Mouse (Mus musculus): ENCODE data around the gene Chuk. TPM values are rescaled to one million over a fixed set of nuclear protein-coding genes. Genes with fewer than 3 reads are reported as not detected.

Gene Chuk
- polyA plus RNA-seq, 1 experiment, result 70.0 TPM

- Histone ChIP-seq H3K9me3 (replicated peaks; ENCODE audit: control insufficient read depth, insufficient read depth, low read length, poor library complexity, severe bottlenecking) (no peaks in the 10 kb centered on the region), H3K27me3 (ENCODE audit: control insufficient read depth, insufficient read depth, low read length, poor library complexity, severe bottlenecking) (no peaks in the 10 kb centered on the region), H3K36me3 (ENCODE audit: control insufficient read depth, insufficient read depth, low read length, poor library complexity, severe bottlenecking) (peaks cover 16% of the 10 kb centered on the region), H3K4me3 (ENCODE audit: low read depth, low read length) (no peak overlapping the region), H3K4me1 (ENCODE audit: control insufficient read depth, insufficient read depth, low read length) (no peaks in the 10 kb centered on the region), H3K27ac (ENCODE audit: insufficient read depth, low read length) (no peak overlapping the region), H3K9ac (ENCODE audit: low read depth, poor library complexity, severe bottlenecking) (no peak overlapping the region)
- TF ChIP-seq EP300 (IDR thresholded peaks at IDR 0.05; ENCODE audit: insufficient read depth, low read depth, low read length), result no peak
- TF ChIP-seq CTCF (IDR thresholded peaks at IDR 0.05; ENCODE audit: low read depth, low read length), result peak; percentile 46
- TF ChIP-seq POLR2A (IDR thresholded peaks at IDR 0.05; ENCODE audit: insufficient read depth, low read length), result no peak
These were observed 4.4 kb upstream of the Chuk start for GRCm38 (mm10) chr19:44111706-44112105.

GRCm38 (mm10) chr19:44110356-44110755 lies 3.1 kb upstream of the Chuk start:
- Histone ChIP-seq H3K9me3 (replicated peaks; ENCODE audit: control insufficient read depth, insufficient read depth, low read length, poor library complexity, severe bottlenecking) (no peaks in the 10 kb centered on the region), H3K4me1 (ENCODE audit: control insufficient read depth, insufficient read depth, low read length) (no peaks in the 10 kb centered on the region), H3K4me3 (ENCODE audit: low read depth, low read length) (no peak overlapping the region), H3K27ac (ENCODE audit: insufficient read depth, low read length) (no peak overlapping the region), H3K27me3 (ENCODE audit: control insufficient read depth, insufficient read depth, low read length, poor library complexity, severe bottlenecking) (no peaks in the 10 kb centered on the region), H3K9ac (ENCODE audit: low read depth, poor library complexity, severe bottlenecking) (no peak overlapping the region), H3K36me3 (ENCODE audit: control insufficient read depth, insufficient read depth, low read length, poor library complexity, severe bottlenecking) (peaks cover 16% of the 10 kb centered on the region)
- TF ChIP-seq EP300 (IDR thresholded peaks at IDR 0.05; ENCODE audit: insufficient read depth, low read depth, low read length) (no peak), CTCF (IDR thresholded peaks at IDR 0.05; ENCODE audit: low read depth, low read length) (no peak), POLR2A (IDR thresholded peaks at IDR 0.05; ENCODE audit: insufficient read depth, low read length) (no peak)

- H3K36me3 ChIP-seq (ENCODE audit: control insufficient read depth, insufficient read depth, low read length, poor library complexity, severe bottlenecking), result peaks cover 14% of the 10 kb centered on the region
- no peak overlapping the region for H3K9ac ChIP-seq (ENCODE audit: low read depth, poor library complexity, severe bottlenecking)
- H3K27ac ChIP-seq (ENCODE audit: insufficient read depth, low read length), result no peak overlapping the region
- H3K4me1 ChIP-seq (ENCODE audit: control insufficient read depth, insufficient read depth, low read length), result no peaks in the 10 kb centered on the region
- no peaks in the 10 kb centered on the region for H3K9me3 ChIP-seq (replicated peaks; ENCODE audit: control insufficient read depth, insufficient read depth, low read length, poor library complexity, severe bottlenecking)
- no peak overlapping the region for H3K4me3 ChIP-seq (ENCODE audit: low read depth, low read length)
- H3K27me3 ChIP-seq (ENCODE audit: control insufficient read depth, insufficient read depth, low read length, poor library complexity, severe bottlenecking), result no peaks in the 10 kb centered on the region
- TF ChIP-seq POLR2A (IDR thresholded peaks at IDR 0.05; ENCODE audit: insufficient read depth, low read length), result no peak
- no peak for TF ChIP-seq EP300 (IDR thresholded peaks at IDR 0.05; ENCODE audit: insufficient read depth, low read depth, low read length)
- no peak for TF ChIP-seq CTCF (IDR thresholded peaks at IDR 0.05; ENCODE audit: low read depth, low read length)
These were observed 1.7 kb upstream of the Chuk start for GRCm38 (mm10) chr19:44108996-44109395.

GRCm38 (mm10) chr19:44107661-44108521 lies 611 bp upstream of the Chuk start:
- Histone ChIP-seq H3K27ac (ENCODE audit: insufficient read depth, low read length) (peak overlapping the region; percentile 78), H3K27me3 (ENCODE audit: control insufficient read depth, insufficient read depth, low read length, poor library complexity, severe bottlenecking) (no peaks in the 10 kb centered on the region), H3K9ac (ENCODE audit: low read depth, poor library complexity, severe bottlenecking) (peak overlapping the region; percentile 80), H3K36me3 (ENCODE audit: control insufficient read depth, insufficient read depth, low read length, poor library complexity, severe bottlenecking) (peaks cover 8% of the 10 kb centered on the region), H3K9me3 (replicated peaks; ENCODE audit: control insufficient read depth, insufficient read depth, low read length, poor library complexity, severe bottlenecking) (no peaks in the 10 kb centered on the region), H3K4me1 (ENCODE audit: control insufficient read depth, insufficient read depth, low read length) (no peaks in the 10 kb centered on the region), H3K4me3 (ENCODE audit: low read depth, low read length) (peak overlapping the region; percentile 88)
- TF ChIP-seq EP300 (IDR thresholded peaks at IDR 0.05; ENCODE audit: insufficient read depth, low read depth, low read length) (no peak), CTCF (IDR thresholded peaks at IDR 0.05; ENCODE audit: low read depth, low read length) (no peak), POLR2A (IDR thresholded peaks at IDR 0.05; ENCODE audit: insufficient read depth, low read length) (no peak)

GRCm38 (mm10) chr19:44104393-44104792 lies 2.9 kb downstream of the Chuk start:
- TF ChIP-seq POLR2A (IDR thresholded peaks at IDR 0.05; ENCODE audit: insufficient read depth, low read length) (no peak), CTCF (IDR thresholded peaks at IDR 0.05; ENCODE audit: low read depth, low read length) (no peak), EP300 (IDR thresholded peaks at IDR 0.05; ENCODE audit: insufficient read depth, low read depth, low read length) (no peak)
- Histone ChIP-seq H3K4me1 (ENCODE audit: control insufficient read depth, insufficient read depth, low read length) (no peaks in the 10 kb centered on the region), H3K4me3 (ENCODE audit: low read depth, low read length) (no peak overlapping the region), H3K9ac (ENCODE audit: low read depth, poor library complexity, severe bottlenecking) (no peak overlapping the region), H3K36me3 (ENCODE audit: control insufficient read depth, insufficient read depth, low read length, poor library complexity, severe bottlenecking) (peaks cover 8% of the 10 kb centered on the region), H3K27me3 (ENCODE audit: control insufficient read depth, insufficient read depth, low read length, poor library complexity, severe bottlenecking) (no peaks in the 10 kb centered on the region), H3K27ac (ENCODE audit: insufficient read depth, low read length) (no peak overlapping the region), H3K9me3 (replicated peaks; ENCODE audit: control insufficient read depth, insufficient read depth, low read length, poor library complexity, severe bottlenecking) (no peaks in the 10 kb centered on the region)

GRCm38 (mm10) chr19:44103001-44103400 lies 4.3 kb downstream of the Chuk start:
- no peak overlapping the region for H3K27ac ChIP-seq (ENCODE audit: insufficient read depth, low read length)
- TF ChIP-seq POLR2A (IDR thresholded peaks at IDR 0.05; ENCODE audit: insufficient read depth, low read length) (no peak), CTCF (IDR thresholded peaks at IDR 0.05; ENCODE audit: low read depth, low read length) (no peak), EP300 (IDR thresholded peaks at IDR 0.05; ENCODE audit: insufficient read depth, low read depth, low read length) (no peak)
- H3K9me3 ChIP-seq (replicated peaks; ENCODE audit: control insufficient read depth, insufficient read depth, low read length, poor library complexity, severe bottlenecking), result no peaks in the 10 kb centered on the region

More at GRCm38 (mm10) chr19:44103001-44103400, 4.3 kb downstream of the Chuk start:
- Histone ChIP-seq H3K27me3 (ENCODE audit: control insufficient read depth, insufficient read depth, low read length, poor library complexity, severe bottlenecking) (no peaks in the 10 kb centered on the region), H3K36me3 (ENCODE audit: control insufficient read depth, insufficient read depth, low read length, poor library complexity, severe bottlenecking) (peaks cover 8% of the 10 kb centered on the region), H3K4me3 (ENCODE audit: low read depth, low read length) (no peak overlapping the region), H3K9ac (ENCODE audit: low read depth, poor library complexity, severe bottlenecking) (no peak overlapping the region), H3K4me1 (ENCODE audit: control insufficient read depth, insufficient read depth, low read length) (no peaks in the 10 kb centered on the region)
